Mouse (Mus musculus): ENCODE measurements at regions not wholly inside any gene's neighbourhood (a gene's known extent, or its start where the extent isn't known, plus 50 kb on each side); places are given as distances from the start of the nearest gene placed in this dataset.

DNA sequence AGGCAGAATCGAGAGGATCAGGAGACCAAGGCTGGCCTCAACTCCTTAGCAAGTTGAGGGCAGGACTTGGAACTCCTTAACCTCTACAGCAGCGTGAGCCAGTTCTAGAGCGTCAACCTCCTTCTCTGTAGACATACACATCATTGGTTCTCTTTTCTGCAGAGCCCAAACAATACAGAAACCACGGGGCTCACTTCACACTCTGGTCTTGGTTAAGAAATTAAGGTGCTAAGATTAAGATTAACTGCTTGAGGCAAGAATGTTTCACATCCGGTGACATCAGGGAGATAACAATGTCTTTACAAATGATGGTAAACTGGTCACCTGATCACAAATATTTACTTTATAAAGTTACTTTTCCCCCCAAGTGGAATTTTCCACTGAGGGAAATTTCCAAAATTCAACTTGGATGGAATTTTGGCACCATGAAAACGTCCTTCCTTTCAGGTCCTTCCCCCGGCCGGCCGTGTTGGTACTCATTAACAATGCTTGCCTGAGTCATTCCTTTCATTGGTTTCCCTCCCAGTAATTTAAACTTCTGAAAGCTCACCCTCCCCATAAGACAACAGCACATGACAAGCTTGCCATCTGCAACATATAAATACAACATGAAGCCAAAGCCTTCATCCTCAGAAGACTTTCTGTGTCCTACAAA, 77.3 kb upstream of the Kdm7a start:
- no peak for DNase-seq

DNA sequence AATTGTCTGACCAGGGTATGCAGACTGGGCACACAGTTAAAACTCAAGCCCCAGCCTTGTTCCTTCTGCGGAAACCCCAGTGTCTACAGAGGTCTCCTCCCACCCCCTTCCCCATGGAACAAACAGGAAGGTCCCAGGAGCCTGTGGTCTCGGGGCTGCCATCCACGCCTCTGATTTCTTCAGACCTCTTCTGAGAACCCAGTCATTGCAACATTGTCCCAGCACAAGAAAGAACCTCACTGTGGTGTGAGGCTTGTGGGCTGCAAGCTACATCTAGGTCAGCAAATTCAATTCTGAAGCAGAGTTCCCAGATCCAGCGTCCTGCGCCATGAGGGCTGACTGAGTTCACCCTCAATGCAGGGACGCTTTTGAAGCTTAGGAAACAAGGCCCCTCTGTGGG, 71.7 kb upstream of the Kdm7a start:
- no peak for DNase-seq

DNA sequence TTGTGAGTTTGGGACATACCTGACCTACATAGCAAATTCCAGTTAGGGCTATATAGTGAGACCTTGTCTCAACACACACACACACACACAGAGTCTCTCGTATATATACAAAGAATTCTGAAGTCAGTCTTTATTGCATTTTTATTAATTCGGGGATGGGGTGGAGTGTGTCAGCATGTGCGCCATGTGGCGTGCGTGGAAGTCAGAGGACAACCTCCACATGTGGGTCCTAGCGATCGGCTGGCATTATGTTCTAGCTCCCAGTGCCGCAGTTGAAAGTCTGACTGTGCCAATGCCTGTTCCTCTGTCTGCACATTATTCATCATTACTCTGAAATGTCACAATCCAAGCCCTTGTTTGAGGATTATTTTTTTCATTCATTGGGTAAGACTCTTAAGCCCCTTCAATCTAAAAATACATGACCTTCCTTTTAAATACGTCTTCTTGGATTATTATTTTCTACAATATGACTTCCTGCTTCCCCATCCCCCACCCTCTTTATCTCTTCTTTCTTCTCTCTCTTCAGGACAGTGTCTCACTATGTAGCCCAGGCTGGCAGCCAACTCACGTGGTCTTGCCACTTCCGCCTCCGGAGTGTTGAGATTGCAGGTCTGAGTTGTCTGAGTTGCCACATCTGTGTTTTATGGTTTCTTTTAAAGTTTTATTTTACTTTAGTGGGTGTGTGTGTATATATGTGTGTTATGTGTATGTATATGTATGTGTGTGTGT, 68.3 kb upstream of the Kdm7a start:
- no peak for DNase-seq

DNA sequence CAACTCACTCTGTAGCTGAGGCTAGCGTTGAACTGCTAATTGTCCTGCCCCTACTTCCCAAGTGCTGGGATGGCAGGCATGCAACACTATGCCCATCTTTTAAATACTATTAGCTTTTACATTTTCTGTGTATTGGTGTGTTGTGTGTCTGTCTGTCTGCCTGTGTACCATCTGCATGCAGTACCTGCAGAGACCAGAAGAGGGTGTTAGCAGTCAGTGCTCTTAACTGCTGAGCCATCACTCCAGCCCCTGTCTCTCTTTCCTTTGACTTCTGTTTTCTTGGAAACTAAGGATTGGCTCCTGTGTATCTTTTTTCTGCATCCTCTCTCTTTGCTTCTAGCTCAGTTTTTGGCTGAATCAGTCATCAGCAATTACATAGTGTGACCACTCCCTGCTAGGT, 66.8 kb upstream of the Kdm7a start:
- no peak for DNase-seq

DNA sequence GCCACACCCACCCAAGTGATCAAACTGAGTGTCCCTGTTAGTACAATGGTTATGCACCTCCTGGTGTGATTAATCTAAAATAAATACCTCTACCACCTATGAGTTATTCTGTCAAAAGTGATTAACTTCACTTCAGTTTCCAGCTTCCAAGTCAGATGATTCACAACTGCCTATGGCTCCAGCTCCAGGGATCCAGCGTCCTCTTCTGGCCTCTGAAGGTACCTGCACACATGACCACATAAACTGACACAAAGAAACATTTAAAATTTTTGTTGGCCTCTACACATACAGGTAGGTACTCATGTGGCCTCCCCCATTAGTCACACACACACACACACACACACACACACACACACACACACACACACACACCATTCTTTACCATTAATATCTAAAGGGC, 63.9 kb upstream of the Kdm7a start:
- DNase-seq: no peak

DNA sequence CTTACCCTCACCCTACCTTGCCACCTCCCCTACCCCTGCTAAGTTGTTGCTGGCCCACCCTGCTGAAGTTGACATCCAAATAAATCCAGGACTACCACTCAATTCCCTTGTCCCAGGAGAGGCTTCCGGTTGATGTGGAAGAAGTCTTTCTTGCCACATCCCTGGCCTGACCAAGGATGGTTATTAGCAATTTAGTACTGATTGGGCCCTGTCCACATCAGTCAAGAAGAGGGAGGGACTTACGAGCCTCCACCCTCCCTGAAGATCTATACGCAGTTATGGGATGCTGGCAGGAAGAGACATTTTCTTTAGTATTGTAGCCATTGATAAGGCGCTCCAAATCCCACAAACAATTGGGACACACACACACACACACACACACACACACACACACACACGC, 63.1 kb upstream of the Kdm7a start:
- DNase-seq: no peak

DNA sequence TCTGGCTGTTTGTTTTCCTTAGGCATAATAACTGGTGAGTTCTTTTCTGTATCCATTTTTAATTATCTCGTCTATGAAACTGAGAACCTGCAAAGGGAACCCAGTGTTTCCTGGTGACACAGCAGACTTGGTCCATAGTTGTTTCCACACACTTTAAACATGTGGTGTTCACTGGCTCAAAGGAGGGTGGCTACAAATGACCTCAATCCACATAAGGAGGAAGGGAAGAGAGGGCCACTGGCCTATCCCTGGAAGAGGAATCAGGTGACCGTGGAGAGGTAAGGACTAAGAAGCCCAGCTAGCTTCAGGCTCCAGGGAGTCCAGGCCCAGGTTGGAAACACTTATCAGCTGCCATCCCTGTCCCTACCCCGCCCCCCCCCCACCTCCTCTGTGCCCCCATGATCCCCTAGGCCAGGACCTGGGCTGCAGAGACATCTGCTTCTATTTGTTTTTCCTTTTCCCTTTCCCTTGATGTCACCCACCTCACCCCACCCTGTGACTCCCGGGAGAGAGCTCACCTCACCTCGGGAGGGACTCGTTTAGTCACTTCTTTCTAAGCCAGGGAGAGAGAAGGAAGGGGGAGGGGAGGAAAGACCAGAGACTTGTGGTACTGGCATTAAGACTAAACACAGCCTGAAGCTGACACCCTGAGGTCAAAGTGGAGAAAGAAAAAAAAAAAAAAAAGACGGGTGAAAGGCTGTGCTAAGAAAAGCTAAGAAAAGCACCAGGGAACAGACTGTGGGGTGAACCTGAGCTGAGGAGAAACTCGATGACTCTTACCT, 62.2 kb upstream of the Kdm7a start:
- no peak for DNase-seq

DNA sequence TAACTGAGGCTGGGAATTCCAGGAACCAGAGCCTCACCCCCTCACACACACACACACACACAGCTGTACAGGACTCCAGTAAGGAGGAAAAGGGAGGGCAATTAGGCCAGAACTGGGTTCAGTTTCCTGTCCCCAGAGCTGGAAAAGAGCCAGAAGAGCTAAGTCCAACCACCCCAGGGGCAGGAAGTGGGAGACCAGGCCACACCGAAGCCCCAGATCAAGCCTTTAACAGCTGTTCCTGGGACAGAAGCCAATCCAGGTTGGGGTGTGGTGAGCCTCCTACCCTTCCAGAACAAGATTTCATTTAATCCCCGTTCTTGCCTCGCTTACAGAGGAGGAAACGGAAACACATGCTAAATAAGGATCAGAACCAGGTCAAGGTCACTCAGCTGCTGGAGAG, 58.1 kb upstream of the Kdm7a start:
- no peak for DNase-seq

DNA sequence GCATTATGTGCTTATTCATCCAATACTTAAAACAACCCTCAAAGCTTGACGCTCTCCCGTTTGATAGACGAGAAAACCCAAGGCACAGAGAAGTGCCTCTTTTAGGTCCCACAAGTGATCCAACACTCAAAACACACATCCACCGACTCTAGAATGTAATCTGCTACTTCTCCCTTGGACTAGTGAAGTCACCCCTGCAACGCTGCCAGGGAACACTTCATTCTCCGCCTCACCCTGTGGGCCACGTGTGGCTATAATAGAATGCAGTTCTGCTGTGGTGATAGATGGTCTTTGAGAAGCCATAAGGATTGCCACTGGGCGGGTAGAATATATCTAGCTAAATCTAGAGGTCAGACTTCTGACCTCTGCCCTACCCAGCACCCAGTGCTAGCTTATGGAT, 57.0 kb upstream of the Kdm7a start:
- DNase-seq: no peak

DNA sequence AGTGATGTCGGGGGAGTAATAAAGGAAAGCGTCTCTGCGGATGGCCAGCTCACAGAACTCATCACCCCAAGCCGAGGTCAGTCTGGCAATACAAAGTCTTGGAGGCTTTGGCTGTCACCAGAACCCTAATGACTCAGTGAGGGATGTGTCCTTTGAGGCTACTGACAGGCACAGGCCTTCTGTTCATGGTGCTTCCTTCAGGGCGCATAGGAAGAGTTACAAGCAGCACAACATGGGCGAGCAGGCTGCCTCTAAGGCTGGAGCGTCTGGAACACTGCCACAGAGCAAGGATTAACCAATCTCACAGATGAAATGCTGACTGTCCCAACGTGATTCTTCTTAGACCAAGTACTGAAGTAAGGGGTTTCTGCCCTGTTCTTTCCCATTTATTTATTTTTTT, 55.4 kb upstream of the Kdm7a start:
- no peak for DNase-seq

DNA sequence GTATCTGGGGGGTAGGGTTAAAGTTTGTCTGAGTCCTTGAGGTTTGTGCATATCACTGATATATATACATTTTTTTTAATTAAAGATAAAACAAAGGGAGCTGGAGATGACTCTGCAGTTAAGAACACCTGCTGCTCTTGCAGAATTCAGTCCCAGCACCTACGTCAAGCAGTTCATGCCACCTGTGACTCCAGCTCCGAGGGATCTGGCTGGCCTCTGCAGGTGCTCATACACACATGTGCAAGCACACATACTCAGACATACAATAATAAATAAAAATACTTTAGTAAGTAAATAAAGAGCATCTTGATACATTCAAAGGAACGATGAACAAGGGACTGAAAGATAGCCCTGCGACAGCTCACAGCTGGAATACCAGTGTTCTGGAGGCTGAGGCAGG, 53.9 kb upstream of the Kdm7a start:
- DNase-seq: no peak

DNA sequence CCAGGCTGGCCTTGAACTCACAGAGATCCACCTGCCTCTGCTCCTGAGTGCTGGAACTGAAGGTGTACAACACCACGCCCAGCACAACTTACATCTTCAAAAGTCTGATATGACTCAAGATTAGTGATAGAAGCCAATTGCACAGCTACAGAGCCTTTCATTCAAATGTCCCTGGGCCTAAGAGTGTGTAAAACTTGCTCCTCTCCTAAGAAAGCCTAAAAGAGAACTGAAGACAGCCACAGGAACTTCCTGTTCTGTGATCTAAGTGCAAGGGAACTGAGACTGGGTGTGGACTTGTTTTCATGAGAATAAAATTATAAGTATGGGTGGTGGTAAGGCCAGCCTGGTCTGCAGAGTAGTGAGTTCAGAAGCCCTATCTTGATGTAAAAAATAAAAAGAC, 52.5 kb upstream of the Kdm7a start:
- DNase-seq: no peak

DNA sequence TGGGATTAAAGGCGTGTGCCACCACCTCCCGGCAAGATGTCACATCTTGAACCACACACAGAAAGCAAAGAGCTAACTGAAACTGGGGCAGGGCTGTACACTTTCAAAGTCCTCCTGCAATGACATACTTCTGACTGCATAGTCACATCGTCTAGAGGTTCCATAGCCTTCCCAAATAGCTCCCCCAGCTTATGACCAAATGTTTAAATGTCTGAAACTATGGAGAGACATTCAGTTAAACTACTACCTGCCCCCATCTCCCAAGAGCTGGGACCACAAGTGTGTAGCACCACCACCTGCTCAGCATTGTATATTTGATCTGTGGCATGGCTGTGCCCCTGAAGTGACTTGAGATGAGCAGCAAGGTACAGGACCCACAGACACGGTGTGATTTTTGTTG, 52.1 kb upstream of the Kdm7a start:
- no peak for DNase-seq

DNA sequence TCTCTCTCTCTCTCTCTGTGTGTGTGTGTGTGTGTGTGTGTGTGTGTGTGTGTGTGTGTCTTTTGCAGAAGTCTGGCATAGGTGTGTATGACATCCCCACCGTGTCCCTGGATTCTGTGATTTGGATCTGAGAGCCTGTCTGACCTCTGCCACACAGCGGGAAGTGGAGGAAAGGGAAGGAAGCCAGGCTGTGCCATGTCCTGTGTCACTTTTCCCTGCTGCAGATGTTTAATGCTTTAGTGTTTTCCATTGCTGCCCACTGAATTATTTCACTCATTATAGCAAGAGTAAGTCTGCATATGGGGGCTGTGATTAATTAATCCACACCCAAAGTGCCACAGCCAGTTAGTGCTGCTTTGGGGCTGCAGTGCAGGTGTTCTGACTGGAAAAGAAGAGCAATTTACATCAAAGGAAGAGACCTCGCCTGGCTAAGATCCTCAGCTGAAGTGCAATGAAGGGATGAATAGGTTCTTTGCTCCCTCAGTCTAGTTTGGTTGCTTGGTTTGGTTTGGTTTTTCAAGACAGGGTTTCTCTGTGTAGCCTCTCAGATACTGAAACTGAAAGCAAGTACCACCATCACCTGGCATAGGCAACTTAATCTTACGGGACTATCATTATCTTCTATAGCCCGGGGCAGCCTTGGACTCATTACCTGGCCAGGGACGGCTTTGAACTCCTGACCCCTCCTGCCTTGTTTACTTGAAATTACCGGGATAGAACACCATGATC, 51.2 kb upstream of the Kdm7a start:
- no peak for DNase-seq

DNA sequence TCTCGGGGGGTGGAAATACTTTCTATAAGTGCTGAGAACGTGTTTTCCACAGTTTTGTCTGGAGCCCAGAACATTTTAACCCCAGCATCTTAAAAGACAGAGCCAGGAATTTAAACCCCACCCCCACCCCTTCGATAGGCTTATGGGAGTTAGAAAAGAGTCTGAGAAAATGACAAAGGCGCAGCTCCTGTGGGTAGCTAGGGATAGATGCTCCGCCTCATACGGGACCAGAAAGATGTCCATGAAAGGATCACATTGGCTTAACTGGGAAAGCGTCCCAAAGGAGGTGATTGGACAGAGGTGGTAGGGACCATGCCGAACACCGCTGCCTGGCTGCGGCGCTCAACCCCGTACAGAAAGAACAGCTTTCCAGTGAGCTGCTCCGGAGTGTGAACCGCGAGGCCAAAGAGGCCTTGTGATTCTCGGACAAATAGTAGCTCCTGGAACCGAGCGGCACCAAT, 50.6 kb upstream of the Kdm7a start:
- DNase-seq: no peak

DNA sequence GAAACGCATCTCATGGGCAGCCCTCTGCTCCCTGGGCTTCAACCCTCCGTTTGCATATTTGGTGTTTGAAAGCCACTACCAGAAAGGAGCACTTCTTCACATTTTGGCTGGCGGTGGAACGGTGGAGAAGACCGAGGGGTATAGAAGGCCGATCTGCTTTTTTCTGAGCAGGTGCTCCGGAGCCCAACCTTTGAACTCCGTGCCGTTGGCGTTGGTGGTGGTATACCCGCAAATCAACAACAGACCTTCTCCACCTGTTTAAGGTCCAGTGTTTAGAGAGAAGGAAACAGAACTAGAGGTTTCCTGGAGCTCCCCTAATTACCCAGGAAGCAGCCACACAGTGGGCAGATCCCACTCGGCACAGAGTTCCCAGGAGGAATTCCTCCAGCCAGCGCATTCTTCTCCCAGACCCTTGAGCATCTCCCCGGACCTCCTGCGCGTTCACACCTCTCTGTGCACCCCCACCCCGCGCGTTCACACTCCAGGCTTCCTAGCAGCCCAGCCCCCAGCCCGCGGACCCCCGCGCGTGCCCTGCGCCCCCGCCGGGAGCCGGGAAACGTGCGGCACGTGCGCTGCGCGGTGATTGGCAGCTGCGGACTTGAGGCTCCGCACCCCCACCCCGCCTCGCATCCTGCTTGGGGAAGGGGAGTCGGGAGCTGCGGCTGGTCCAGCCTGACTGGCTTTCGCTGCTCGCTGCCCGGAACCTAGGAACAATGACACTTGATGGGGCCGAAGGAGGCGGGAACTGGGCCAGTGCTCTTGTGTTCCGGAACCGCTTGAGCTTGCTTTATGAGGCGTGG, 49.9 kb upstream of the Kdm7a start:
- DNase-seq: peak; percentile 51

Data from right cerebral cortex, postnatal 25 days (tissue).